Mouse (Mus musculus) testis, postnatal 14 days (tissue): ENCODE measurements around the gene Col5a1.

Experiments
- DNase-seq: peaks from one replicate; pipeline ENCODE4 v3.0.0; 2021; ENCODE audit warnings: low spot score

Col5a1 gene

DNA sequence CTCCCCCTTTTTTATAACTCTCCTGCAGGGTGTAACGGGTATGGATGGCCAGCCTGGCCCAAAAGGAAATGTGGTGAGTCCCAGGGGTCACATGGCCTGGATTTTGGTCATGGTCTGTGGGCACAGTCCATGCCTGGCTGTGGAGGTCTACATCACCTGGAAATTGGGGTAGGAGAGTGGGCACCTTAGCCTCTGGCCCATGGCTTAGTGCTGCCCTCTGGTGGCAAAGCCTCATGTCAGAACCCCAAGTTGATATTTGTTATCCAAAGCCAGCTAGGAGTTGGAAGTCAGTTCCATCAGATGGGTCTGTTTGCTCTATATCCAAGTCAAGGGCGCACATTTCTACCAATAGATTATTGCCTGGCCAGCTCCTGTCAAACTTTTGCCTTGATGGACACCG is 87.6 kb downstream of the Col5a1 start:
- DNase-seq: no peak

DNA sequence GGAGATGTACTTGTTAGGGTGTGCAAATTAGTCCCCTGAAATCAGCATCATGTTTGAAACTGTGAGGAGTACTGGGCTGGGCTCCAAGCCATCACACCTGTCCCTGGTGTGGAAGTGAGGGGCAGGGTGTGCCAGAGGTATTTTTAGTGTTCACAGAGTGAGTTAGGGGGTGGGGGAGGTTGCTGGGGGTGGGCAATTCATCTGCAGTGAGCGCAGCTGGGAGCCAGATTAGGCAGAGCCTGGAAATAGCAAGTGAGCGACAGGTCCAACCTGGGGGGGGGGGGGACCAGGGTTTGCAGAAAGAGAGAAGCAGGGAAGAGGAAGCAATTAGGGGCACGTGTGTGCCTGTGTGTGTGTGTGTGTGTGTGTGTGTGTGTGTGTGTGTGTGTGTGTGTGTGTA is 89.6 kb downstream of the Col5a1 start:
- DNase-seq: no peak

DNA sequence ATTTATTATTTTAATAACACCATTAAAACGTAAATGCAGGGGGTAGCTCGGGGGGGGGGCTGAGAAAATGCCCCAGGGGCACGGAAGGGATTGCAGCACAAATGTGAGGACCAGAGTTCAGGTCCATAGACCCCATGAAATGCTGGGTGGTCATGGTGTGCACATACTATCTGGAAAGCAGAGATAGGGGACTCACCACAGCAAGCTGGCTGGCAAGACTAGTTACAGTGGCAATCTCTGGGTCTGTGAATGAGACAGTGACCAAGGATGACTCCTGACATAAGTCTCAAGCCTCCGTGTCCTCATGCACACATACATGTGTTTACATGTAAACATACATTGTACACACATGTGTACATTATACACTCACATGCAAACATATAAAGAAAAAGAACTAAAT is 90.3 kb downstream of the Col5a1 start:
- DNase-seq: no peak

DNA sequence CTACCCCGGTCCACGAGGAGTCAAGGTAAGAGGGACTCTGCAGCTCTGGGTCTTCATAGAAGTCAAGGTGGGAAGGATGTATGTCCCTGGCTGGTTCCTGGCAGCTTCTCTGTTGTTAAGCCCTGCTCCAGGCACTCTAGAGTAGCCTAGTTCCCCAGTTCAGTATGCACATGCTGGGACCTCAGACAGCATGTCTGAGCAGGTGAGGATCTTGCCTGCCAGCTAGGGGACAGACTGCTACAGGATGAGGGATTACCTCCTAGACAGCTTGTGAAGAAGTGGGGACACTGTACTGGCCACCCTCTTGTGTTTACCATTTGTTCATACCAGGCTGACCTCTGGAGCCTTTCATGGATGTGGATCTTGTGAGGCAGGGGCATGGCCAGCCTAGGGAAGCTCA is 94.8 kb downstream of the Col5a1 start:
- DNase-seq: no peak

DNA sequence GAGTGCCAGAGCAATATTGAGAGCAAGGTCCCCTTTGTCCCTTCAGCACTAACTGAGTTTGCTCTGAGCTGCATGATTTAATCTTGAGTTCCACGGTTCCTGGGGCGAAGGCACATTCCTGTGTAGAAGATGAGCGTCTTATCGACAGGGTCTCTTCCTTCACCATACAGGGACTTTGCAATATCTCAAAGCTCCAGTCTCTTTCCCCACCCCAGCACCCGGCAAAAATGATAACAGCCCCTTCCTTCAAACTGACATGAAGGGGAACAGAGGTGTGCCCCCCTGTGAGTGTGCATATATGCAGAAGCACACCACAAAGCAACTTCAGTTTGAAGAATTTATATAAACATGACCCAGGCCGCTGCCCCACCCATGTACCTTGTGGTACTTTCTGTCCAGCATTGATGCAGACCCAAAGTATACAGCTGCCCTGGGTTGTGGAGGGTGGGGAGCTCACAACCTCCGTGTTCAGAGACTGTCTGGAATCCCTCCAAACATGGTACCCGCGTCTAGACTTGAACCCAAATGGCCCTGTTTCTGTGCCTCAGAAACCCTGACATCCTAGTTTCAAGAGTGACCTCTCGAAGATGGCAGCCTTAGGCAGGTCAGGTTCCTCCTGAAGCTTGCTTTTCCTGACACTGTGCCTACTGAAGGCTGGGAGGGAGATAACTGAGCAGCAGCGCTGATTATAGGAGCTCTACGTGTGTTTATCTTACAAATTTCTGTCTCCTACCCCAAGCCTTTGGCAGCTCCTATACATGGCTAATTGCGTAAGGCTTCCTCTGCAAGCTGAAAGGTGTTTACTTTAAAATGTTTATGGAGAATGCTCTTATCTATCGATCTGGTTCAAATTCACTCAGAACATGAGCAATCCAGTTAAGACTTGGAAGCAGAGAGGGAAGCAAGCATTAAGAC is 95.7 kb downstream of the Col5a1 start:
- DNase-seq: no peak

DNA sequence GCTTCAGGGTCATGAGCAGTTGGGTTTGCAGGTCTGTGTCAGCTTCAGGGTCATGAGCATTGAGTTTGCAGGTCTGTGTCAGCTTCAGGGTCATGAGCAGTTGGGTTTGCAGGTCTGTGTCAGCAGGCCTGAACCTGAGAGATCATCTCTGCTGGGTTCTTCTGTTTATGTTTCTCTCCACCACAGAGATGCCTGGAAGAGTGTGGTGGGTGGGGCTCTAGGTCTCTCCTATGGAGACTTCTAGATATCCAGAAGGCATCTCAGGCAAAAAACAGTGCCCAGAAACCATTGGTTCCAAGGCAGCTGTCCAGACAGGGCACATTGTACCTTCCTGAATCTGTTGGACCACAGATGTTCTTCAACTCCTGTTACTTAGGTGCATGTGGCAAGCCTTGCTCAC is 96.9 kb downstream of the Col5a1 start:
- DNase-seq: no peak

DNA sequence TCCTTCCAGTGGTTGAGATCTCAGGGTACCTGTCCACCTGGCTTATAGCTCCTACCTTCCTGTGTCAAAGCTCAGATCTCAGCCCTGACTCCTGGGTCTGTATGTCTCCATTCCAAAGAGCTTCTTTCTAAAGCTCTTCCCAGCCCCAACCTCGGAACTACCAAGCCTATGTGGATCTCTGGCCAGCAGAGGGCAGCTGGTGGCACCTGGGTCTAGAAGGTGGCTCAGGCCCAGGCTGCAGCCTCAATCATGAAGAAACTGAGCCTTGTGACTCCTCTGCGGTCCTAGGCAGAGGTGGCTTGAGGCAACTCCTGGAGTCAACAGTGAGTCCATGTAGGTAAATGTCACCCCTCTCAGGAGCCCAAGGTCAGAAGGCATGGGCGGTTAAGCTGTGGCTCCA is 97.7 kb downstream of the Col5a1 start:
- no peak for DNase-seq

DNA sequence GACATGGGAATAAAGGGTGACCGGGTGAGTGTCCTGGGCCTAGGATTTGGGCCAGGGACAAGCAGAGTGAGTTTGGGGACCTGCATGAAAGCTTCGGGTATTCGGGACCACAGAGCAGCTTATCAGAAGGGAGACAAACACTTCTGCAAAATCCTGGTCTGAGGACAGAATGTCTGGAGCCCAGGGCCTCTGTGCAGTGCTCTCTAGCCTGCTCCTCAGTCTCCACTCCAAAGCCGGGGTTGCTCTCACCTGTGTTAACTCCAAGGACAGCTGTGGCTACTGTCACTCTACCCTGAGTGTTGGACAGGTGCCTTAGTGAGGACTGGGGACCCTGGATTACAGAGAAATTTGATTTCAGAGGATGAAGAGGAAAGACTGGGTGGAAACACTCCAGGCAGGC is 100.5 kb downstream of the Col5a1 start:
- no peak for DNase-seq

DNA sequence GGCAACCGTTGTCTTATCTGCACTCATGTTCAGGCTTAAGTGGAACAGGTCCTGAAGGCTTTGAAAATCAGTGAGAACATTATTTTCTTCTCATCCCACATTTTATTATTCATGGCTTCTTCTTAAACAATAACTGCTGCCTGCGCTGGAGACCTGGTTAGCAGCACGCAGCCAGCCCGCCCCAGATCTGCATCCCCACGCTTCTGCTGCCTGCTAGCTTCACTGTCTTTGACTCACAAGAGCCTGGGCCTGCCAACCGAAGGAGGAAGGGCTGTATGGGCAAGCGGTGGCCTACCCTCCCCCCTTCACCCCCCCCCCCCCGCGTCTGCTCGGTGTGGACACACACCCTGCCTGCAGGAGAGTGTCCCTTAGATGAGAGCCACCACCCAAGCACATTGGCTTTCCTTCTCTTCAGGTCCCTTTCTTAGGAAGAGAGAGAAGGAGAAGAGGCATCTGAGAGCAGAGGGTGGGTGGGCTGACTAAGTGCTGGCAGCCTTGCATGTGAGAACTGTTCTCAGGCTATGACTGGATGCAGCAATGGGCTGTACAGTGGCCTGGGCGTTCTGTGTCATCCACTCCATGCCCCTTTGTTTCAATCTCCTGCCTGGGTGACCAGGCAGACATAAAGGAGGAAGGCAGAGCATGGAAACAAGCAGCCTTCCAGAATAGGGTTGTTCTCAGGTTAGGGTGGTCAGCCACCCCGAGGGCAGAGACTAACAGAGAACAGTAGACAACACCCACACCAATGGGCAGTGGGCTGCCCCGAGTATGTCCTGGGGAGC is 104.4 kb downstream of the Col5a1 start:
- DNase-seq: no peak

DNA sequence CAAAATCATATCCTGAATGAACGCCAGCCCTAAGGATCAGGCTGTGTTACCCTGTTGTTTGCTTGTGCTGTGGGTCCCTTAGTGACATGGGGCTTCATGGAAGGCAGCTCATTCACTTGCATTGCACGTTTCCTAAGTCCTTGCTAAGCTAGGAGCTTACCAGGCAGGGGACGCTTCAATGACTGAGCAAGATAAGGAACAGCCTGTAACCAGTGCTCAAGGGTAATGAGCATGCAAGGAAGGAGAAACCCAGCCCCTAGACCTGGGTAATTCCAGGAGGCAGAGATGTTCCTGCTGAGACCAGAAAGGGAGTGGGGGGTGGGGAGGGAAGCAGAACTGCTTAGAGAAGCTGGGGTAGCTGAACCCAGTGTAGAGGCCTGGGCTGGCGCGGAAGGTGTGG is 107.2 kb downstream of the Col5a1 start:
- no peak for DNase-seq

DNA sequence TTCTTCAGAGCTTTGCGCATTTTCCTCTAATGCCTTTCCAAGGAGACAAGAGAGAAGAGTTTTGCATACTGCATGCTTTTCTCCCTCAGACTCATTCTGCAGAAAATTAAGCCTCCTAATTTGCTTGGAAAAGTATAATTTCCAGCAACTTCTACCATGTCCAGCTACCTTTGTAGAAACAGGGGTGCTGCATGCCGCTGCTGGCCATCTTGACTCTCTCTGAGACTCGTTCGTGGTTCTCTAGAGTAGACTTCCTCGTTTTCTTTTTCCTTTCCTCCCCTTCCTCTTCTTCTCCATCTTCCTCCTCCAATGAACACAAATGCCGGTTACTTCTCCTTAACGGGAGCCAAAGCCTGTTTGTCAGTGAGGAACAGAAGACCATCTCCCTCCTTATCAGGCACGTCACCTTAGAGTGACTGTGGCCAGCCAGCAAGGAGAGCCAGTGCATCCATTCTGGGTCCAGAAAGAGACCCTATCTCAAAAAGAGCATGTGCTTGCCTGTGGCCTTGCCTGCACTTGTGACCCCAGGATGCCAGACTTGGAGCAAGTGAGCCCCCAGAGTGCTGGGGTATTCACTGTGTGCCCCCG is 113.9 kb downstream of the Col5a1 start:
- no peak for DNase-seq

DNA sequence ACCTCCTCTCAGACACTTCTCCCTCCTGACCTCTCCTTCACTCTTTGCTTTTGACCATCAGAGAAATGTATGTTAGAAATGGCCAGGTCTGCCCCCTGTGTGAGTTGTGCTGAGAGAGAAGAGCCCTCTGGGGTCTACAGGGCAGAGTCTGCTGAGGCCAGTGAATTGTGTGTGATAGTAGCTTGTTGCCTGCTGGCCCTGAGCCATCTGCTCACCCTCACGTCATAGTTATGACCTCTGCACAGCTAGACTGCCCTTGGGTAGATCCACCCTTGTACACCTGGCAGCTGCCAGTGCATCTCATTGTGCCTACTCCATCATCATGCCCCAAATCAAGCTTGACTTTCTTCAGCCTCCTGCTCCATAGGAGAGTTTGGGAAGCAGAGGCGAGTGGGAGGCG is 114.4 kb downstream of the Col5a1 start:
- no peak for DNase-seq

DNA sequence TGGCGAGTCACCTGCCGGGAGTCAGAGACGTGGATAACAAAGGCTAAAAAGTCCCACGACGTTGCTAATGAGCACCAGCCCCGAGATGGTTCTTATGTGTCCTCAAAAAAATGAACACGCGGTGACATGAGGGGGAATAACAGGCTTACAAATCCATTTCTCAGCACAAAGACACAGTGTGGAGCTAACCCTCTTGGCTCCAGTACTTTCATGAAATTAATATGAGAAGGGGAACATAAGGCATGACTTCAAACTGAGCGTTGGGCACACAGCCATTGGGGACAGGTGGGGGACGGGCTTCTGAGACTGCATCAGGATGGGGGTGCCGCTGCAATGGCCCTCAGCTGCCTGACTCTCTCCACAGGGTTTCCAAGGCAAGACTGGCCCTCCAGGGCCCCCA is 115.0 kb downstream of the Col5a1 start:
- no peak for DNase-seq

DNA sequence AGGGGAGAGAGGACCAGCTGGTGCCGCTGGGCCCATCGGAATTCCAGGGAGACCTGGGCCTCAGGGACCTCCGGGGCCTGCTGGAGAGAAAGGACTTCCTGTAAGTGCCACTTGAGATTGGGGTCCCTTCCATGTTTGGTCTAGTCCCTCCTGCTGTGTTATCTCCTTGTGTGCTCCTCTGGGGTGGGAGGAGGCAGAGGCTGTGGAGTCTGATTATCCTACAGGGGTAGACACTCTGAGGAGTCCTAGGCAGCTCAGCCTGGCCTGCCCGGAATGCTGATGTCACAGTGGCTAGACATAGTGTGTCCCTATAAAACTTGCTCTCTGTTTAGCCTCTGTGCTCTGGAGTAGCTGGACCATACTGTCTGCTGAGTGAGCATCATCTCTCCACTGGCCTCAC is 119.0 kb downstream of the Col5a1 start:
- no peak for DNase-seq

DNA sequence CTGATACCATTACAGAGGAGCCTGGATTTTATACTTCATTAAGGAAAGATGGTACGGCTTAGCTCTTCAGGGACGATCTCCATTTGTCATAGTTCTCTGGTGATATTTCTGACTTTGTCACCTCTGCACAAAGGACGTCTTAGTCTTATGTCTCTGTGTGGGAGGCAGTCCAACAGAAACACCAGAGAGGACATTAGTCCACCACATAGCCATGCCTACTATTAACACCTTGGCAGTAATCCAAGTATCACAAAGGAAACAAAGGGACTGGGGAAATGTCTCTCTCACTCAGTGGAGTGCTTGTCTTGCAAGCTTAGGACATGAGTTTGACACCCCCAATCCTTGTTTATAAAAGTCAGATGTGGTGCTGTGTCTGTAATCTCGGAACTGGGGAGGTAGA is 122.0 kb downstream of the Col5a1 start:
- DNase-seq: no peak

DNA sequence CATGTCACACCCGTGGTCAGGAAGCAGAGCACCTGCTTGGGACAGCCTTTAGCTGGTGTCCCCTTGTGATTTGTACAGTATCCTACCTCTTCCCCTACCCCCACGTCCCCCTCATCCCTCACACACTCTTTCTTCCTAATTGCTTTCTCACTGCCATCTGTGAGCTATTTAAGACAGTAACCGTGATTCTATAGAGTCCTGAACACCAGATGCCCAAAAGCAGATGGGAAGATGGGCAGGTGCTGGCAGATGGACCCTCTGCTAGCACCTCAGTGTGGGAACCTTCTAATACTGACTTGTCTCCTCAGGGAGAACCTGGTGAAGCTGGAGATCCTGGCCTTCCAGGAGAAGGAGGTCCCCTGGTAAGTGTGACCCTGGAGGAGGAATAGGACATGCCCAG is 126.1 kb downstream of the Col5a1 start:
- DNase-seq: no peak

DNA sequence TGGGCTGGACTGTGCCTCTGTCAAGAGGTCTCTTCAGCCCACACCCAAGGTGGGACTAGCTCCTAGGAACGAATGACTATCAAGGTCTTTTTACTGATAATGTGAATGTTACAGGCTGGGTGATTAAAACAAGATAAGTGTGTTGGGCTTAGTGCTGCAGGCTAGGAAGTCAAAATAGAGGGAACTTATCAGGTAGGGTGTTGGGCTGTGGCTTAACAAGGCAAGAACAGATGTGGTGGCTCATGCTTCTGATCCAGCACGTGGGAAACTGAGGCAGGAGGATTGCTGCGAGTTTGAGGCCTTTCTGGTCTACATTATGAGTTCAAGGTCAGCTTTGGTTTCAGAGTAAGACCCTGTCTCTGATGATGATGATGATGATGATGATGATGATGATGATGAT is 128.6 kb downstream of the Col5a1 start:
- no peak for DNase-seq

DNA sequence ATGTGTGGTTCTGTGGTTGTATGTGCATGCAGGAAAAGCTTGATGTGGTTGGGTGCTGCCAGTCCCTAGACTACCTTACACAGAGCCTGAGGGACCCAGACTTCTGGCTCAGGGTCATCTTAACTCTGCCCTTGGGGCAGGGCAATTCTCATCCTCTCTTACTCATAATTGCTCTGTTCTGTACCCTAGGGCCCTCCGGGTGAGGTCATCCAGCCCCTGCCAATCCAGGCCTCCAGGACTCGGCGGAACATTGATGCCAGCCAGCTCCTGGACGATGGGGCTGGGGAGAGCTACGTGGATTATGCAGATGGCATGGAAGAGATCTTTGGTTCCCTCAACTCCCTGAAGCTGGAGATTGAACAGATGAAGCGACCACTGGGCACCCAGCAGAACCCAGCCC is 138.2 kb downstream of the Col5a1 start:
- no peak for DNase-seq

DNA sequence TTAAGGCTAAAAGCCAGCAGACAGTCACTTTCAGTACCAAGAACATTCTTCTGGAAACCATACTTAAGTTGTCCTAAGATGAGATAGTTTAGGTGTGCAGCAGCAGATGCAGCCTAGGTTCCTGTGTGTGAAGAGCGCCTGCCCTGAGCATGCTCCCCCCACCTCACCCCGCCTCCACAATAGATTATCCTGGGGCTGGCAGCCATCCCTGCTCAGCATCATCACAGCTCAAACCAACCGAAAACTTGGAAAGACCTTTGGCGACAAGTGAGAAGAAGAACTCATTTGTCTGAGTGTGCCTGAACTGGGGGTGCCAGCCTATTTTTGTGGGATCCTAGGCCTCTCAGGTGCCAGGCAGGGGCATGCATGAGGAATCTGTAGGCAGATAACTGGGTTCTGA is 139.6 kb downstream of the Col5a1 start:
- DNase-seq: no peak

DNA sequence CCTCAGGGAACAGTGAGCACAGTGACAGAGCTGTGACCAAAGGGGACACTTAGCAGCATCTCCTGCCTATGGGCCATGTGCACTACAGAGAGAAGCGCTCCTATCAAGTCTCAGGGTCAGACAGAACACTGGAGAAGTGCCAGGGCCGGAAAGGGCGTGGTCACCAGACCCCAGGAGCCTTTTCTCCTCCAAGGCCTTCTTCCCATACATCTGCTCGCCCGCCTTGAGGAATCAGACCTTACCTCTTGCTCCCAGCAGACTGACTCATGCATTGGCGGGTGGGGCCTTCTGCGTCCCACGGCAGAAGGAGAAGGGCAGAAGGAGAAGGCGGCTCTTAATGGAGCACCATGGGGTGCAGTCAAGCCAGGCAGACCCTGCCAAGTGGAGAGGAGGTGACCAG is 145.6 kb downstream of the Col5a1 start:
- DNase-seq: no peak

DNA sequence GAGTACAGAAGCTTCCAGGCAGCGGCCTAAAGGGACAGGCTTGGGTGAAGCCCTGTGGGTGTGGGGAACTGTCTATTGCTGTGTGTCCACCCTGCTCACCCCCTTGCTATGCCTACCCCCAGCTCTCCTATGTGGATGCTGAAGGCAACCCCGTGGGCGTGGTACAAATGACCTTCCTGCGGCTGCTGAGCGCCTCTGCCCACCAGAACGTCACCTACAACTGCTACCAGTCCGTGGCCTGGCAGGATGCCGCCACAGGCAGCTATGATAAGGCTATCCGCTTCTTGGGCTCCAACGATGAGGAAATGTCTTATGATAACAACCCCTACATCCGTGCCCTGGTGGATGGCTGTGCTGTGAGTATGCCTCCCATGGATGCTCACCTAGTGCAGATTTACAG is 146.2 kb downstream of the Col5a1 start:
- no peak for DNase-seq

DNA sequence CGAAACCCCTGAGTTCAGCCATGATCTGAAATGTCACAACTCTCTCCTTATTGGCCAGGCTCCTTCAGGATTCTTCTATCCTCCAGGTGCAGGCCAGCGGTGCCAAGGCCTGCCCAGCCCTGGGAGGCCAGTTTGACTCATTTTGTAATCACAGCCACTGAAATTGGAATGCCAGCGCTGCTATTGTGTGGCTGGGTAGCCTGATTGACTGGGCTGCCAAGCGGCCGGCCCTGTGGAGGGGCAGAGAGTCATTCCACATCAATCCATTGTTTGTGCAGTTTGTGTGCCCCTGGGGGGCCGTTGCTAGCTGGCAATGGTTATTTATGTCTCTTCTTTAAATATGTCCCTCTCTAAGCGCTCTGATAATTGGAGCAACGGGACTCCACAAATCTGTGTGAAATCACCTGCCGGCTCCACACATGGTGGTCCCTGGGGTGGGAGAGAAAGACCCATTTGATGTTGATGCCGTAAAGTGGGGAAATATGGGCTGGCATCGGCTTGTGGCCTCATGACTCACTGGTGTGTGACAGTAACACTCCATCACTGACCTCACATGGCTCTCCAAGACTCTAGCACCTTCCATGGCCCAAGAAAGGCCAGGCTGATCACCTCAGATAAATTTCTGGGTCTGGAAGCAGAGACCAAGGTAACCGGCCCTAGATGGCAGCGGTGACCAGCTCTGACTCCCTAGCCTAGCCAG is 147.9 kb downstream of the Col5a1 start:
- no peak for DNase-seq

DNA sequence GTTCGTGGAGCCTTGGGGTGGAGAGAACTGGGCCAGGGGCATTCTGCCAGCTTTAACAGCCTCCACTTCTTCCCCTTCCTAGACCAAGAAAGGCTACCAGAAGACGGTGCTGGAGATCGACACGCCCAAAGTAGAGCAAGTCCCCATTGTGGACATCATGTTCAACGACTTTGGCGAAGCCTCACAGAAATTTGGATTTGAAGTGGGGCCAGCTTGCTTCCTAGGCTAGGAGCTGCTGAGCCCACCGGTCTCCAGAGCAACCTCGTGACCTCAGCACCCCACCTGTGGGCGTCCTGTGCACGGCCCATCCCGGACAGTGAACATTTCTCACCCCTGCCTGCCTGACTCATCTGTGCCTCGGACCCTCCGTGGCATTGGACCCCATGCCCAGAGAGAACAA is 150.6 kb downstream of the Col5a1 start:
- DNase-seq: no peak
